Mouse (Mus musculus) forebrain, postnatal 0 days (tissue): ENCODE data around the gene Gm21750. TPM values are rescaled to one million over a fixed set of nuclear protein-coding genes. Genes with fewer than 3 reads are reported as not detected.
"Not testable (repeated sequence)": the region's sequence is repeated elsewhere in the genome, so short reads cannot be mapped to it uniquely, and the experiment has no call there.

Source experiments
- ATAC-seq: fragments of 200-750 bp; cut with Nextera tagmentation; 2 replicates; pipeline ENCODE4 v1.8.0; 2017; ENCODE audit warnings: mild to moderate bottlenecking, moderate library complexity
- DNase-seq: peaks from one replicate; pipeline ENCODE4 v3.0.0-alpha.2; 2015
- H3K27ac ChIP-seq: fragments of 300-500 bp; sonication (generic); 2 replicates; pipeline ENCODE4 v1.5.1; 2014; ENCODE audit warnings: low read depth, mild to moderate bottlenecking, antibody characterized with exemption, low read length, moderate library complexity, mixed read lengths
- H3K27me3 ChIP-seq: fragments of 300-500 bp; sonication (generic); 2 replicates; pipeline ENCODE4 v1.6.1; 2014; ENCODE audit warnings: mild to moderate bottlenecking, low read length, mixed read lengths; ENCODE audit not compliant: insufficient read depth
- H3K36me3 ChIP-seq: fragments of 300-500 bp; sonication (generic); 2 replicates; pipeline ENCODE4 v1.6.1; 2014; ENCODE audit warnings: mild to moderate bottlenecking, moderate library complexity; ENCODE audit not compliant: insufficient read depth
- H3K4me1 ChIP-seq: fragments of 300-500 bp; sonication (generic); 2 replicates; pipeline ENCODE4 v1.6.1; 2014; ENCODE audit warnings: antibody characterized with exemption; ENCODE audit not compliant: insufficient read depth
- H3K4me2 ChIP-seq: fragments of 300-500 bp; sonication (generic); 2 replicates; pipeline ENCODE4 v1.6.1; 2014; ENCODE audit warnings: low read depth, mild to moderate bottlenecking, moderate library complexity
- H3K4me3 ChIP-seq: fragments of 300-500 bp; sonication (generic); 2 replicates; pipeline ENCODE4 v1.5.1; 2014; ENCODE audit warnings: low read depth, low read length, mixed read lengths
- H3K9ac ChIP-seq: fragments of 300-500 bp; sonication (generic); 2 replicates; pipeline ENCODE4 v1.6.1; 2014; ENCODE audit warnings: mild to moderate bottlenecking
- H3K9me3 ChIP-seq: fragments of 300-500 bp; sonication (generic); 2 replicates; pipeline ENCODE4 v1.6.1; 2016; ENCODE audit warnings: low read length
- CTCF ChIP-seq: sonication (generic); IDR thresholded peaks from 2 replicates; pipeline ENCODE4 v1.5.1; 2016; ENCODE audit warnings: antibody characterized with exemption, control low read depth, low read depth
- WGBS: fragments of 180-500 bp; shearing (Covaris S2); extraction: QIAGEN DNeasy Blood & Tissue Kit; methylation state at CpG from one replicate; pipeline ENCODE4 v1.1.7; 2014; 5-methylcytosine and 5-hydroxymethylcytosine counted together
- polyA plus RNA-seq: library from polyadenylated mRNA; unstranded; fragments of >200 nt; fragmentation: Nextera tagmentation; extraction: Ambion mirVana; gene quantifications from 2 replicates; pipeline ENCODE4 v1.2.1, GENCODE M21; 2015
- total RNA-seq: library from RNA; depleted of rRNA; stranded (reverse); fragments of >200 nt; gene quantifications from 2 replicates; pipeline ENCODE4 v1.2.3, GENCODE M21; 2014; rRNA removed

The Gm21750 gene
- total RNA-seq (not detected in 2 replicates), polyA plus RNA-seq (not detected in 2 replicates)

GRCm38 (mm10) chr14:73660925-73661324 lies at the start of gene Gm21750:
Gene Gm21750 (plus strand): TSS chr14:73661225.
- not testable (repeated sequence) for H3K9ac ChIP-seq, H3K4me3 ChIP-seq, H3K27me3 ChIP-seq, H3K4me1 ChIP-seq, DNase-seq, H3K9me3 ChIP-seq, ATAC-seq, H3K36me3 ChIP-seq, H3K27ac ChIP-seq, H3K4me2 ChIP-seq
- WGBS: 87% methylated on average over 3 of the region's 3 CpGs

GRCm38 (mm10) chr14:73614961-73615360 lies 46.1 kb upstream of the Gm21750 start:
- H3K4me2 ChIP-seq, DNase-seq, H3K27ac ChIP-seq, H3K4me1 ChIP-seq, H3K27me3 ChIP-seq, H3K9ac ChIP-seq, ATAC-seq, H3K4me3 ChIP-seq, H3K9me3 ChIP-seq, H3K36me3 ChIP-seq: not testable (repeated sequence)
- WGBS: 72% methylated on average over 1 of the region's 1 CpGs

GRCm38 (mm10) chr14:73620880-73621279 lies 40.1 kb upstream of the Gm21750 start:
- H3K9ac ChIP-seq: no peak overlapping the region
- H3K27me3 ChIP-seq: no peaks in the 10 kb centered on the region
- no peak for TF ChIP-seq CTCF
- H3K9me3 ChIP-seq: no peaks in the 10 kb centered on the region
- DNase-seq: no peak
- ATAC-seq: no peak
- 81% methylated on average over 3 of the region's 3 CpGs for WGBS
- no peak overlapping the region for H3K4me2 ChIP-seq
- no peaks in the 10 kb centered on the region for H3K36me3 ChIP-seq
- H3K4me3 ChIP-seq: no peak overlapping the region
- no peaks in the 10 kb centered on the region for H3K4me1 ChIP-seq
- H3K27ac ChIP-seq: no peak overlapping the region

- Histone ChIP-seq H3K9ac (no peak overlapping the region), H3K36me3 (no peaks in the 10 kb centered on the region), H3K4me3 (no peak overlapping the region), H3K4me1 (no peaks in the 10 kb centered on the region), H3K9me3 (no peaks in the 10 kb centered on the region), H3K27me3 (no peaks in the 10 kb centered on the region), H3K27ac (no peak overlapping the region), H3K4me2 (no peak overlapping the region)
- ATAC-seq (no peak), DNase-seq (no peak)
- no peak for TF ChIP-seq CTCF
- WGBS: 96% methylated on average over 1 of the region's 1 CpGs
Measured at GRCm38 (mm10) chr14:73622988-73623387, 38.0 kb upstream of the Gm21750 start.

- Histone ChIP-seq H3K4me1 (no peaks in the 10 kb centered on the region), H3K9me3 (no peaks in the 10 kb centered on the region), H3K27ac (no peak overlapping the region), H3K27me3 (no peaks in the 10 kb centered on the region), H3K4me2 (no peak overlapping the region), H3K36me3 (no peaks in the 10 kb centered on the region), H3K4me3 (no peak overlapping the region), H3K9ac (no peak overlapping the region)
- peak; percentile 12; the same call in 1 of the 2 replicates for TF ChIP-seq CTCF
- WGBS: 64% methylated on average over 3 of the region's 3 CpGs
- DNase-seq: no peak
- no peak for ATAC-seq
Measured at GRCm38 (mm10) chr14:73625469-73625868, 35.6 kb upstream of the Gm21750 start.

GRCm38 (mm10) chr14:73631511-73631910 lies 29.5 kb upstream of the Gm21750 start:
- 90% methylated on average over 4 of the region's 4 CpGs for WGBS
- H3K9ac ChIP-seq: no peak overlapping the region

GRCm38 (mm10) chr14:73632648-73633263 lies 28.3 kb upstream of the Gm21750 start:
- ATAC-seq (peak; percentile 68), DNase-seq (peak; percentile 66)
- no peaks in the 10 kb centered on the region for H3K36me3 ChIP-seq
- H3K27ac ChIP-seq: no peak overlapping the region
- WGBS: 35% methylated on average over 9 of the region's 9 CpGs
- no peak for TF ChIP-seq CTCF
- no peak overlapping the region for H3K4me3 ChIP-seq
- no peak overlapping the region for H3K4me2 ChIP-seq
- H3K27me3 ChIP-seq: no peaks in the 10 kb centered on the region
- H3K4me1 ChIP-seq: no peaks in the 10 kb centered on the region
- H3K9me3 ChIP-seq: no peaks in the 10 kb centered on the region
- H3K9ac ChIP-seq: no peak overlapping the region

More at GRCm38 (mm10) chr14:73631511-73631910, 29.5 kb upstream of the Gm21750 start:
- H3K4me3 ChIP-seq: no peak overlapping the region
- no peaks in the 10 kb centered on the region for H3K27me3 ChIP-seq
- no peak overlapping the region for H3K27ac ChIP-seq
- no peaks in the 10 kb centered on the region for H3K36me3 ChIP-seq
- ATAC-seq (no peak), DNase-seq (no peak)
- no peaks in the 10 kb centered on the region for H3K9me3 ChIP-seq
- no peak overlapping the region for H3K4me2 ChIP-seq
- TF ChIP-seq CTCF: no peak
- no peaks in the 10 kb centered on the region for H3K4me1 ChIP-seq
